Mouse (Mus musculus) hindbrain, embryonic 11.5 days (tissue): ENCODE data around the gene Sohlh2. TPM values are rescaled to one million over a fixed set of nuclear protein-coding genes. Genes with fewer than 3 reads are reported as not detected.

Experiments
- ATAC-seq: fragments of 200-750 bp; cut with Nextera tagmentation; 2 replicates; pipeline ENCODE4 v1.8.0; 2017; ENCODE audit warnings: mild to moderate bottlenecking, moderate TSS enrichment, moderate library complexity; ENCODE audit not compliant: low FRiP score
- DNase-seq: peaks from one replicate; pipeline ENCODE4 v3.0.0-alpha.2; 2015; ENCODE audit warnings: low spot score
- H3K27ac ChIP-seq: fragments of 300-500 bp; sonication (generic); 2 replicates; pipeline ENCODE4 v1.5.1; 2014; ENCODE audit warnings: mild to moderate bottlenecking, low read depth, low read length
- H3K27me3 ChIP-seq: fragments of 300-500 bp; sonication (generic); 2 replicates; pipeline ENCODE4 v1.6.1; 2014; ENCODE audit warnings: mild to moderate bottlenecking, low read length, moderate library complexity, mixed read lengths; ENCODE audit not compliant: control insufficient read depth, insufficient read depth
- H3K36me3 ChIP-seq: fragments of 300-500 bp; sonication (generic); 2 replicates; pipeline ENCODE4 v1.6.1; 2014; ENCODE audit warnings: mild to moderate bottlenecking, low read length, moderate library complexity, mixed read lengths; ENCODE audit not compliant: control insufficient read depth, insufficient read depth
- H3K4me1 ChIP-seq: fragments of 300-500 bp; sonication (generic); replicated peaks from 2 replicates; pipeline ENCODE4 v1.6.1; 2014; ENCODE audit warnings: low read length, mixed read lengths; ENCODE audit not compliant: control insufficient read depth, insufficient read depth
- H3K4me2 ChIP-seq: fragments of 300-500 bp; sonication (generic); replicated peaks from 2 replicates; pipeline ENCODE4 v1.6.1; 2014; ENCODE audit warnings: mild to moderate bottlenecking, low read depth, low read length
- H3K4me3 ChIP-seq: fragments of 300-500 bp; sonication (generic); 2 replicates; pipeline ENCODE4 v1.5.1; 2014; ENCODE audit warnings: low read depth, low read length
- H3K9ac ChIP-seq: fragments of 300-500 bp; sonication (generic); 2 replicates; pipeline ENCODE4 v1.6.1; 2014; ENCODE audit warnings: low read depth, low read length
- H3K9me3 ChIP-seq: fragments of 300-500 bp; sonication (generic); 2 replicates; pipeline ENCODE4 v1.6.1; 2016; ENCODE audit warnings: low read length; ENCODE audit not compliant: control insufficient read depth
- WGBS: fragments of 180-500 bp; shearing (Covaris S2); extraction: QIAGEN DNeasy Blood & Tissue Kit; methylation state at CpG from one replicate; pipeline ENCODE4 v1.1.7; 2014; 5-methylcytosine and 5-hydroxymethylcytosine counted together
- polyA plus RNA-seq: library from polyadenylated mRNA; unstranded; fragments of >200 nt; fragmentation: Nextera tagmentation; extraction: Ambion mirVana; gene quantifications from 2 replicates; pipeline ENCODE4 v1.2.1, GENCODE M21; 2014

Gene Sohlh2
- polyA plus RNA-seq, 1 experiment from 2014 or later = not detected

GRCm38 (mm10) chr3:55246618-55247272 lies 64.9 kb downstream of the Sohlh2 start:
- Histone ChIP-seq H3K4me2 (no peak overlapping the region), H3K36me3 (no peaks in the 10 kb centered on the region), H3K4me1 (no peaks in the 10 kb centered on the region), H3K4me3 (no peak overlapping the region), H3K9me3 (no peaks in the 10 kb centered on the region), H3K27me3 (no peaks in the 10 kb centered on the region), H3K27ac (no peak overlapping the region), H3K9ac (no peak overlapping the region)
- WGBS = 91% methylated on average over 12 of the region's 12 CpGs
- no peak for DNase-seq
- no peak for ATAC-seq

- Histone ChIP-seq H3K36me3 (no peaks in the 10 kb centered on the region), H3K4me2 (no peak overlapping the region), H3K4me1 (no peaks in the 10 kb centered on the region), H3K4me3 (no peak overlapping the region), H3K9me3 (no peaks in the 10 kb centered on the region), H3K9ac (no peak overlapping the region), H3K27me3 (no peaks in the 10 kb centered on the region), H3K27ac (no peak overlapping the region)
- ATAC-seq (no peak), DNase-seq (no peak)
- 74% methylated on average over 3 of the region's 3 CpGs for WGBS
These were observed 66.2 kb downstream of the Sohlh2 start for GRCm38 (mm10) chr3:55248048-55248447.

- Histone ChIP-seq H3K4me1 (no peaks in the 10 kb centered on the region), H3K4me3 (no peak overlapping the region), H3K9ac (no peak overlapping the region), H3K4me2 (no peak overlapping the region), H3K36me3 (no peaks in the 10 kb centered on the region), H3K27ac (no peak overlapping the region), H3K9me3 (no peaks in the 10 kb centered on the region), H3K27me3 (no peaks in the 10 kb centered on the region)
- no peak for ATAC-seq
- 83% methylated on average over 6 of the region's 6 CpGs for WGBS
- DNase-seq = no peak
These were observed 66.7 kb downstream of the Sohlh2 start for GRCm38 (mm10) chr3:55248508-55248907.

- no peak overlapping the region for H3K4me3 ChIP-seq
- WGBS = 81% methylated on average over 2 of the region's 2 CpGs
- H3K4me1 ChIP-seq = no peaks in the 10 kb centered on the region
- no peak overlapping the region for H3K4me2 ChIP-seq
- no peaks in the 10 kb centered on the region for H3K27me3 ChIP-seq
- ATAC-seq (no peak), DNase-seq (no peak)
- H3K36me3 ChIP-seq = no peaks in the 10 kb centered on the region
- H3K9me3 ChIP-seq = no peaks in the 10 kb centered on the region
- H3K9ac ChIP-seq = no peak overlapping the region
- no peak overlapping the region for H3K27ac ChIP-seq
These were observed 68.8 kb downstream of the Sohlh2 start for GRCm38 (mm10) chr3:55250631-55251030.

Other genes starting within 250 kb of the Sohlh2 start
- 1.6 and 3.7 TPM in 2 replicates for gene Ccna1, start 126.5 kb upstream of the Sohlh2 start, polyA plus RNA-seq
- gene Spg20, start 69.9 kb upstream of the Sohlh2 start, polyA plus RNA-seq = 49.6 and 49.7 TPM in 2 replicates
- 0.20 TPM in 1 of 2 replicates, not detected in the other for gene Ccdc169, start 44.7 kb upstream of the Sohlh2 start, polyA plus RNA-seq
- 76.6 and 94.8 TPM in 2 replicates for gene Dclk1, start 60.3 kb downstream of the Sohlh2 start, polyA plus RNA-seq